Comparison of ENCODE assay signal across 8 mouse cellular contexts in the genomic region with DNA sequence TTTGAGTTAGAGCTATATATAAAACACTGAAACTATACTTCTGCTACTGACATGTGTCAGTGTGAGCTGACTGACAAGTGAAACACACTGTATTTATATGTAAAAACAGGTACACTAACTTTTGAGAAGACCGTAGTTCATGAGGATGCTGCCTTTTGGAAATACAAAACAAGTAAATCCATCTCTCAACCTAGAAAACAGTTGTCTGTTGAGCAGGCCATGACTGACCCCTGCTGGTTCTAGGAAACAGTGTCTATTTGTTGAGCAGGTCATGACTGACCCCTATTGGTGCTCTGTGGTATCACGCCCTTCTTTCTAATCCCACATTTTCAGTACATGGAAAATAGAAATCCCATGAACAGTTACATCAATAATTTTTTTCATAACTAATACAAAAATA. TPM values are rescaled to one million over a fixed set of nuclear protein-coding genes. Genes with fewer than 3 reads are reported as not detected.
DNase-seq lines count a peak whose midpoint lies in the region; ATAC-seq lines count a peak whose summit lies in the region.

No protein-coding gene starts in this region.

- H3K27ac ChIP-seq in midbrain, embryonic 10.5 days (replicated peaks) = no peak overlapping the region
- H3K27ac ChIP-seq in midbrain, embryonic 13.5 days = no peak overlapping the region
- H3K27ac ChIP-seq in hindbrain, embryonic 16.5 days (ENCODE audit: low read depth, low read length) = no peak overlapping the region
- no peak overlapping the region for H3K27ac ChIP-seq in midbrain, embryonic 16.5 days (ENCODE audit: low read length)

- H3K9me3 ChIP-seq in midbrain, embryonic 10.5 days (replicated peaks) = peaks cover 3% of the 10 kb centered on the region; the same call in 1 of the 2 replicates
- no peaks in the 10 kb centered on the region for H3K9me3 ChIP-seq in midbrain, embryonic 13.5 days
- no peaks in the 10 kb centered on the region for H3K9me3 ChIP-seq in hindbrain, embryonic 16.5 days (ENCODE audit: control insufficient read depth, low read length)
- no peaks in the 10 kb centered on the region for H3K9me3 ChIP-seq in midbrain, embryonic 16.5 days (replicated peaks; ENCODE audit: control insufficient read depth, low read length, poor library complexity, severe bottlenecking)

- H3K36me3 ChIP-seq in midbrain, embryonic 10.5 days = peaks cover 3% of the 10 kb centered on the region; the same call in 1 of the 2 replicates
- H3K36me3 ChIP-seq in midbrain, embryonic 13.5 days = peaks cover 17% of the 10 kb centered on the region
- H3K36me3 ChIP-seq in hindbrain, embryonic 16.5 days (ENCODE audit: control insufficient read depth, insufficient read depth, low read length) = no peaks in the 10 kb centered on the region
- peaks cover 8% of the 10 kb centered on the region; the same call in 1 of the 2 replicates for H3K36me3 ChIP-seq in midbrain, embryonic 16.5 days (ENCODE audit: control insufficient read depth, insufficient read depth, low read length)

- ATAC-seq in midbrain, embryonic 13.5 days = no peak
- peak; percentile 82 for ATAC-seq in hindbrain, embryonic 16.5 days
- ATAC-seq in midbrain, embryonic 16.5 days = peak; percentile 84

- H3K4me1 ChIP-seq in midbrain, embryonic 10.5 days = no peaks in the 10 kb centered on the region
- no peaks in the 10 kb centered on the region for H3K4me1 ChIP-seq in midbrain, embryonic 13.5 days (replicated peaks)
- H3K4me1 ChIP-seq in hindbrain, embryonic 16.5 days (ENCODE audit: control insufficient read depth, insufficient read depth, low read depth, low read length) = no peaks in the 10 kb centered on the region
- no peaks in the 10 kb centered on the region for H3K4me1 ChIP-seq in midbrain, embryonic 16.5 days (ENCODE audit: control insufficient read depth, insufficient read depth, low read length)

- no peaks in the 10 kb centered on the region for H3K27me3 ChIP-seq in midbrain, embryonic 10.5 days (ENCODE audit: low read depth, poor library complexity, severe bottlenecking)
- H3K27me3 ChIP-seq in midbrain, embryonic 13.5 days = no peaks in the 10 kb centered on the region
- H3K27me3 ChIP-seq in hindbrain, embryonic 16.5 days (replicated peaks; ENCODE audit: control insufficient read depth, insufficient read depth, low read length) = no peaks in the 10 kb centered on the region
- H3K27me3 ChIP-seq in midbrain, embryonic 16.5 days (ENCODE audit: control insufficient read depth, insufficient read depth, low read depth, low read length) = no peaks in the 10 kb centered on the region

- no peak overlapping the region for H3K9ac ChIP-seq in midbrain, embryonic 13.5 days (replicated peaks)
- no peak overlapping the region for H3K9ac ChIP-seq in hindbrain, embryonic 16.5 days (ENCODE audit: low read depth, low read length)
- no peak overlapping the region for H3K9ac ChIP-seq in midbrain, embryonic 16.5 days (ENCODE audit: low read depth, low read length)

- no peak overlapping the region for H3K4me2 ChIP-seq in midbrain, embryonic 13.5 days (replicated peaks)
- H3K4me2 ChIP-seq in hindbrain, embryonic 16.5 days (ENCODE audit: low read length) = no peak overlapping the region
- no peak overlapping the region for H3K4me2 ChIP-seq in midbrain, embryonic 16.5 days (ENCODE audit: low read length)

- WGBS in midbrain, embryonic 10.5 days = 31% methylated on average over 2 of the region's 2 CpGs
- 20% methylated on average over 2 of the region's 2 CpGs for WGBS in midbrain, embryonic 13.5 days
- WGBS in hindbrain, embryonic 16.5 days = 20% methylated on average over 2 of the region's 2 CpGs
- WGBS in midbrain, embryonic 16.5 days = 22% methylated on average over 2 of the region's 2 CpGs

- peak; percentile 65 for DNase-seq in midbrain, embryonic 10.5 days (ENCODE audit: low spot score)
- peak; percentile 77 to 87 for DNase-seq in cerebellum, postnatal 25 days
- DNase-seq in frontal cortex, postnatal 25 days (ENCODE audit: low spot score in 2 of 2) = peak; percentile 76 to 79
- DNase-seq in left cerebral cortex, adult 9 months (ENCODE audit: low spot score in 2 of 2) = peak; percentile 38 to 90
- DNase-seq in spleen, postnatal 14 days (ENCODE audit: low spot score in 2 of 2) = peak; percentile 15 to 46

- no peak overlapping the region for H3K4me3 ChIP-seq in midbrain, embryonic 10.5 days
- no peak overlapping the region for H3K4me3 ChIP-seq in midbrain, embryonic 13.5 days (replicated peaks)
- H3K4me3 ChIP-seq in hindbrain, embryonic 16.5 days (ENCODE audit: low read length) = no peak overlapping the region
- H3K4me3 ChIP-seq in midbrain, embryonic 16.5 days (ENCODE audit: low read depth, low read length) = no peak overlapping the region

RNA-seq across cellular contexts. Expression of gene Lrrc28, which starts 14.3 kb away (rescaled TPM):
- 19.5 and 21.9 TPM in 2 replicates for polyA plus RNA-seq in midbrain, embryonic 10.5 days (2016; fragmentation: Nextera tagmentation; extraction: Ambion mirVana)
- polyA plus RNA-seq in midbrain, embryonic 13.5 days (2015; fragmentation: Nextera tagmentation; extraction: Ambion mirVana) = 33.3 and 34.4 TPM in 2 replicates
- 21.1 and 21.2 TPM in 2 replicates for polyA plus RNA-seq in hindbrain, embryonic 16.5 days (2015; fragmentation: Nextera tagmentation; extraction: Ambion mirVana)
- 24.0 and 30.4 TPM in 2 replicates for polyA plus RNA-seq in midbrain, embryonic 16.5 days (2015; fragmentation: Nextera tagmentation; extraction: Ambion mirVana)

RNA-seq across cellular contexts. Expression of gene Ttc23, which starts 16.4 kb away (rescaled TPM):
- polyA plus RNA-seq in midbrain, embryonic 10.5 days (2016; fragmentation: Nextera tagmentation; extraction: Ambion mirVana) = 36.0 and 36.5 TPM in 2 replicates
- 13.3 and 16.6 TPM in 2 replicates for polyA plus RNA-seq in midbrain, embryonic 13.5 days (2015; fragmentation: Nextera tagmentation; extraction: Ambion mirVana)
- polyA plus RNA-seq in hindbrain, embryonic 16.5 days (2015; fragmentation: Nextera tagmentation; extraction: Ambion mirVana) = 7.6 and 9.9 TPM in 2 replicates
- polyA plus RNA-seq in midbrain, embryonic 16.5 days (2015; fragmentation: Nextera tagmentation; extraction: Ambion mirVana) = 5.4 and 8.9 TPM in 2 replicates

Comparison
In these comparisons a context has a peak if more than half of its experiments do, and no peak if none do; other contexts are left out.
1. DNase-seq: peak in every context shown above with its lines; median percentile 82 in cerebellum, postnatal 25 days; 78 in frontal cortex, postnatal 25 days; 65 in midbrain, embryonic 10.5 days; 64 in left cerebral cortex, adult 9 months; 30 in spleen, postnatal 14 days.